Mouse (Mus musculus) thymus, postnatal 25 days (tissue): ENCODE data around the gene Tdrd12.
A peak's percentile ranks its signal among the peaks of the same experiment; 100 is the strongest.
"Not testable (repeated sequence)": the region's sequence is repeated elsewhere in the genome, so short reads cannot be mapped to it uniquely, and the experiment has no call there.

Experiments used
- DNase-seq: peaks from one replicate; pipeline ENCODE4 v3.0.0; 2022

Gene Tdrd12

DNA sequence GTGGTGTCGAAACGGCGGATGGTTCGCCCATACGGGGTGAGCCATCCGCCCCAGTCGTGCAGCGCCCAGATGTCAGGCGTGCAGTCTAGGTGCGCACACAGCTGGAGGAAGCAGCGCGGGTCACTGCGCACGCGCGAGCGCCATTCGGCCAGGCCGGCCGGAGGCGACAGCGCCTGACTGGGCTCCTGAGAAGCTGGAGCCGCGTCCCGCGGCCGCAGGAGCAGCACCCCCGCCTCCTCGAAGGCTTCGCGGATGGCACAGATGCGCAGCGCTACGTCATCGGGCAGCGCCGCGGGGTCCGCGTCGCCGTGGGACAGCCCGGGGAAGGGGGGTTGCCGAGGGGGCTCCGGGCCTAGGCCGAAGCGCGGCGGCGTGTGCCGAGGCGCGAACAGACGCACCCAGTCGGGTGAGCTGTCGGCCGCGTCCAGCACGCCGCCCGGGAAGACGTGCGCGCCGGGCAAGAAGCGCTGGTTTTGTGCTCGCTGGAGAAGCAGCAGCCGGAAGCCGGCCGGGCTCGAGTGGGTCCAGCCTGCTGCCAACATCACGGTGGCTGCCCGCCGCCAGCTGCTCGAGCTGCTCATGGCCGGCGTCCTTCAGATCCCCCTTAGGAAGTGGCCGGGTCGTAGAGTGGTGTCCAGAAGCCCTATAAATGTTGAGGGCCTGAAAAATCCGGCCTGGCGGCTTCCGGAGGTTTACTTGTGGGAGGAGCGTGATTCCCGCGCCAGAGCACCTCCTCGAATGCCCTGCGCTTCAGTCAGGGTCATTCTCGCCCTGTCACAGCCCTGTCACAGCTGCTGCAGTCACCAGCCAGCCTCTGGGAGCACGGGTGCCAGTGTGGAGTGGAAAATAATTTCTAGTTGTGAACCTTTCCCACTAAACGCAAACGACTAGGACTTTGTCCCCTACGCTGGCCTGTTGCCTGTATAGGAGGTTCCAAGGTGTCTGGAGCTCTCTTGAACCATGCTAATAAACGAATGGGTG is 18.0 kb upstream of the Tdrd12 start:
- DNase-seq, result peak; percentile 87

GRCm38 (mm10) chr7:35554605-35555175 is 17.1 kb upstream of the Tdrd12 start:
- peak; percentile 28 for DNase-seq

DNA sequence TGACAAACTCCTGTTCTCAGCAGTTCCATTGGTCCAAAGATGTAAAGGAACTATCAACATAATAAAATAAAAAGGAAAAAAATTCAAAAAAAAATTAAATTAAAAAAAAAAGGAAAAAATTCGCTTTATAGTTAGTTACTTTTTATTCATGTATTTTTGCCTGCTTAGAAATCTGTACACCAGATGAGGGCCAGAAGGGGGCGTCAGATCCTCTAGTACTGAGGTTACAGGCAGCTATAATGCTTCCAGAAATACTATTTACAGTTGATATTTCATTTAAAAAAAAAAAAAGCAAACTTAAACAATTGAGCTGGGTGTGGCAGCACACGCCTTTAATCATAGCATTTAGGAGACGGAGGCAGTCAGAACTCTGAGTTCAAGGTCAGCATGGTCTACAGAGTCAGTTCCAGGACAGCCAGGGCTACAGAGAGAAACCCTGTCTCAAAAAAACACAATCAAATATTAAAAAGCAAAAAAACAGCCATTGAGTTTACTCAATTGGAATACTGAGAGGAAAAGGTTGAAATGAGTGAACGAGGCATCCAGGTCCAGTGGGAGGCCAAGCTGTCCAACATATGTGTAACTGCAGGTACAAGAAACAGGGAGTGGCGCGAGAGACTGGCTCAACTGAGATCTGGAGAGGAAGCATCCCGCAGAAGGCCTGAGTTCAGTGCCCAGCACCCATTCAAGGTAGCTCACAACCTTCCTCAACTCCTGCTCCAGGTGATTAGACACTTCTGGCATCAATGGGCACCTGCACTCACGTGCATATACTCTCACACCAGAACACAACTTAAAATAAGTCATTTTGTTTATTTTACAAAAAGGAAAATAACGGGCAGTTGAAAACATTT is 16.4 kb upstream of the Tdrd12 start:
- peak; percentile 43 for DNase-seq

- peak; percentile 57 for DNase-seq
Observed at GRCm38 (mm10) chr7:35545881-35546280, 8.3 kb upstream of the Tdrd12 start.

DNA sequence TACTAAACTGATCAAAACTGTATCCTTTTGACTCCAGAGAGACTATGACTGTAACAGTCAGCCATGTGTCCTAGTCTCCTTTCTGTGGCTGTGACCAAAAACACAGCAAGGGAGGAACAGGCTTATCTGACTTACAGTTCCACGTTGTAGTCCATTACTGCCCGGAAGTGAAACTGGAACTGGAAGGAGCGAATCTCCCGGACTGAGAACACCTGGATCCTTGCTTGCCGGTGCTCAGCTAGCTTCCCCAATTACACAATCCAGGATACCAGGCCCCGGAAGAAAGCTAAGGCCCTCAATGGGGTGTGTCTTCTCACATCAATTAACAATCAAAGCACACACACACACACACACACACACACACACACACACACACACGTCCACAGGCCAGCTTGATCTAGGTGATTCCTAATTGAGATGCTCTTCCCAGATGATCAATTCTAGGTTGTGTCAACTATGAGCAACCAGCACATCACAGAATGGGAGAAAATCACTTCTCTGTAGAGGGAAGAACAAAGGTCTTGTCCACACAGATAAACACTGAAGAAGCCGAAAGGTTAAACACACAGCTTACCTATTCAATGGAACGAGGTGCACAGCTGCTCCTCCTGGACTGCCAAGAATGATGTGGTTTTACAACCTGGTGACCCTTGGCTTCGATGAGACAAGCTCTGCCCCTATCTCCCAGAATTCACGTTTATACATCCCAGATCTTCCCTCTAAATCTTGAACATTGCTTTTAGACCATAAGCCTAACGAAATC is 1.6 kb downstream of the Tdrd12 start:
- DNase-seq, result no peak

DNA sequence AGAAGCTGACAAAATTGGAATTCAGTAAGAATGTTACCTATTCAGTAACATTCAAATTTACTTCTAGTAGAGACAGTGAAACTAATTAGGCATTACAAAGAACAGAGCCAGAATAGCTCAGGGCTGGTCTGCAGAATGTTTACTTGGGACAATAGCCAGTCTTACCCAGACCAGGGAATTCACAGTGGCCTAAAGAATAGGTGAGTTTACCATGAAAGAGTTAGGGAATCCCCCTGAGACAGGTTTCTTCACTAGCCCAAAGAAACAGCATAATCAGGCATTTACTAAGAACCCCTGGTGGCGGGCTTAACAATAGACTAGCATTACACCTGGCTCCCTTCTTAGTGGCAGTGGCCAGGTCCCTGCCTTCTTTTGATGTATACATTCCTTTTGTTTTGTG is 7.0 kb downstream of the Tdrd12 start:
- not testable (repeated sequence) for DNase-seq

DNA sequence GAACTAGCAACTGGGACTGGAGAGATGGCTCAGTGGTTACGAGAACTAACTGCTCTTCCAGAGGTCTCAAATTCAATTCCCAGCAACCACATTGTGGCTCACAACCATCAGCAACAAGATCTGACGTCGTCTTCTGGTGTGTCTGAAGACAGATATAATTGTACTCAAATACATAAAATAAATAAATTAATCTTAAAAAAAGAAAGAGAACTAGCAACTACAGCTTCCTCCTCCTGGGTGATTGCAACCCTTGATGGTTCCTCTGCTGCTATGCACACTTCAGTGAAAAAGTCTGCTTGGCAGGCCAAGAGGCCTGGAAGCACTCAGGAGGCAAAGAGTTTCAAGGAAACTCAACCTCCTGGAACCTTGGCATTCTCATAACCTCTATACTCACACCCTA is 7.5 kb downstream of the Tdrd12 start:
- no peak for DNase-seq

DNA sequence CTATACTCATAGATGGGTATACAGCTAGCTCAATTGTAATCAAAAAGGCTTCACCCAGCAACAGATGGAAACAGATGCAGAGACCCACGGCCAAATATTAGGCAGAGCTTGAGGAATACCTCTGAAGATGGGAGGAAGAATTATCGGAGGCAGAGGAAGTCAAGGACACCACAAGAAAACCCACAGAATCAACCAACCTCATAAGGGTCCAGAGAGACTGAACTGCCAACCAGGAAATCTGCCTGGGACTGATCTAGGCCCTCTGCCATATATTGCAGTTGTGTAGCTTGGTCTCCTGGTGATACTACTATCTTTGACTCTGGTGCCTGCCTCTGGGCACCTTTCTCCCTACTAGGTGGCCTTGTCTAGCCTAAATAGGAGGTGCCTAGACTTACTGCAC is 10.8 kb downstream of the Tdrd12 start:
- DNase-seq, result no peak

DNA sequence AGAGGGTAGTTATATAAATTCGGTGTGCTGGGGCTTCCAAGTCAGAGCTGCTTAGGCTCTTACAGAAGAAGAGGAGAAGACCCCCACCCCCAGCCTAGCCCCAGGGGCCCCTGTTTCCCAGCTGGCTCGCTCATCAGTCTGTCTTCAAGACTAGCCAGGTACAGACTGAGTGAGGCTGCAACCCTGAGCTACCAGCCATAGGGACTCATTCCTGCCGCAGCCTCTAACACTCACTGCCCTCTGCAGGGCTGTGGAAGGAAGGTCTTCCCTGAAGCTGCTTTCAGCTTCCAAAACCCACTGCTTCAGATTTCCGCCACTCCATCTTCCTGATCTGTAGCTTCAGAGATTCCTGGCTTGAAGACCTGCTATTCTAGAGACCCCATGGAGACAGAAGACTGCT is 35.5 kb downstream of the Tdrd12 start:
- no peak for DNase-seq

DNA sequence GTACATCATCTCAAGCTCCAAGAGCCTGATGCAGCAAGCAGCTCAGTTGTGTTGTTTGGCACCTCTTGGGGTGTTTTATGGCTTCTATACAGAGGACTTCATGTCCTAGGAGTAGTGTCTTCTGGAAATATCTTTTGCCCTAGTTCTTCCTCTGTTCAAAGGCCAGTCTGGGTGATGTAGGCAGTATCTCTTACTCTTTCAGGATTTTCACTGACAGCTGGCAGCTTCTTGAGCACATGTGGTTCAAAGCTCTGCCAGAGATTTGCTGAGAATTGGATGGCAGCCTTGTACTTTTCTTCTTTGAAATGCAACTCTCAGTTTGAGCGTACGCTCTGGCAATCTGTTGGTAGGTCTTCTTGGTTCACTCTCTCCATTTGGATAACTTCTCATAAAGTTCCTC is 40.0 kb downstream of the Tdrd12 start:
- no peak for DNase-seq

GRCm38 (mm10) chr7:35491005-35491404 is 46.5 kb downstream of the Tdrd12 start:
- no peak for DNase-seq

DNA sequence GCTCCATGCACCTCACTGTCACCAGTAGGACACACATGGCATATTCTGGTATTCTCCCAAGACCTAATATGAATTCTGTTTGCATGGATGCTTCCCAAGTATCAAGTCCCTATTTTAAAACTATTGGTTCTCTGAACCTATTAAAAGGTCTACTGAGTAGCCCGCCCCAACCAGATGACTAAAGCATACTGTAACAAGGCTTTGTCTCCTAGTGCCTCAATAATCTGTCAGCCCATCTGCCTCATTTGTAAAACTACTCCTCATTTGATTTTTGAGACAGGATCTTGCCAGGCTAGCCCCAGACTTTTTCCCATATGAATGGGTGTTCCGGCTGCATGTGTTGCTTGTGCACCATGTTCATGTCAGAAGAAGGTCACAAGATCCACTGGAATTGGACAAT is 47.4 kb downstream of the Tdrd12 start:
- no peak for DNase-seq

GRCm38 (mm10) chr7:35486553-35486952 is 51.0 kb downstream of the Tdrd12 start:
- DNase-seq, result no peak

- DNase-seq, result no peak
Observed at GRCm38 (mm10) chr7:35485126-35485525, 52.4 kb downstream of the Tdrd12 start.

GRCm38 (mm10) chr7:35476457-35476856 is 61.1 kb downstream of the Tdrd12 start:
- no peak for DNase-seq

DNA sequence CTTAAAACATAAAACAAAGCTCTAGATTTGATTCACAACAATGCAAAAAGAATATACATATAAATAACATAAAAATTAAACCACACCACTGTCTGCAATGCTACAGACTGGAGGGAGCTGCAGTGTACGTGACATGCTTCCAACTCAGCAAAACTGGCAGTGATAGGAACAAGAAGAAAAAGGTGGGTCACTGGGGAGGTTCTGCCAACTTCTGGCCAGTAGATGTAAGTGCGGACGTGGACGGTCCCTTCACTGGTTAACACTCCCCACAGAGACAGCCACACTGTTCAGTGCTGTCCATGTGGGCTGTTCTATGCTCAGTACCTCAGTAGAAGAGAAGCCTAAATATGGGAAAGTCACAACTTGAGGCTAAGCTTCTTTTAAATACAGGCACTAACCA is 66.8 kb downstream of the Tdrd12 start:
- no peak for DNase-seq

GRCm38 (mm10) chr7:35467856-35468255 is 69.7 kb downstream of the Tdrd12 start:
- DNase-seq, result no peak

GRCm38 (mm10) chr7:35465027-35465426 is 72.5 kb downstream of the Tdrd12 start:
- DNase-seq, result no peak

- no peak for DNase-seq
Observed at GRCm38 (mm10) chr7:35460971-35461370, 76.6 kb downstream of the Tdrd12 start.

DNA sequence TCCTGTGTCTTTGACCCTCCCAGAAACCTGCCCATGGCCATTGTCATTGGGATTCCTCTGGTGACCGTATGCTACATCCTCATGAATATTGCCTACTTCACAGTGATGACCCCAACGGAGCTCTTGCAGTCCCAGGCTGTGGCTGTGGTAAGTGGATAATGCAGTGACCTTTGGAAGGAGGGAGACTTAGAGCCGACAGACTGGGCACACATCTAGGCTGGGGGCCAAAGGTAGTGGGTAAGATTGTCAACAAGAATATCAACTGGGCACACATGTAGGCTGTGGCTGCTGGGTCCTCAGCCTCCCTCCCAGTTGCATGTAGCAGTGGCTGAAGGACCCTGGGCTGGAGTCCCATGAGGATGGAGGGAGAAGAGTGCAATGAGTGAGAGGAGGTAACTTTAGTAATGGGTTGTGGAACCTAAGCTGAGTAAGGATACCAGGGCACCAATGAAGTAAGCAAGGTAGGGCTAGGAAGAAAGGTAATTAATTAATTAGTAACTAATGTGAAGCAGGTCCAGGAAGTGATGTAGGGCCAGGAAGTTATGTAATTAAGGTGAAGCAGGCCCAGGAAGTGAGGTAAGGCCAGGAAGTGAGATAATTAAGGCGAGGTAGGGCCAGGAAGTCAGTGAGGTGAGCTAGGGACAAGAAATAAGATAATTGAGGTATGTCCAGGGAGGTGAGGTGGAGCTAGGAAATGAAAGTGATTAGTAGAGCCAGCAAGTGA is 81.3 kb downstream of the Tdrd12 start:
- DNase-seq, result no peak

GRCm38 (mm10) chr7:35448867-35449266 is 88.7 kb downstream of the Tdrd12 start:
- DNase-seq, result no peak
